Mouse (Mus musculus) embryonic facial prominence, embryonic 10.5 days (tissue): ENCODE data around the gene Cd300ld3. TPM values are rescaled to one million over a fixed set of nuclear protein-coding genes. Genes with fewer than 3 reads are reported as not detected.
"Not testable (repeated sequence)": the region's sequence is repeated elsewhere in the genome, so short reads cannot be mapped to it uniquely, and the experiment has no call there.

Experiments used
- DNase-seq: peaks from one replicate; pipeline ENCODE4 v3.0.0-alpha.2; 2017; ENCODE audit warnings: low spot score
- H3K27ac ChIP-seq: fragments of 300-500 bp; sonication (generic); replicated peaks from 2 replicates; pipeline ENCODE4 v1.5.1; 2016; ENCODE audit warnings: mild to moderate bottlenecking
- H3K27me3 ChIP-seq: fragments of 300-500 bp; sonication (generic); replicated peaks from 2 replicates; pipeline ENCODE4 v1.6.1; 2016; ENCODE audit warnings: low read depth, mild to moderate bottlenecking; ENCODE audit not compliant: poor library complexity, severe bottlenecking
- H3K36me3 ChIP-seq: fragments of 300-500 bp; sonication (generic); replicated peaks from 2 replicates; pipeline ENCODE4 v1.6.1; 2016; ENCODE audit warnings: mild to moderate bottlenecking, moderate library complexity
- H3K4me1 ChIP-seq: fragments of 300-500 bp; sonication (generic); 2 replicates; pipeline ENCODE4 v1.6.1; 2016
- H3K4me3 ChIP-seq: fragments of 300-500 bp; sonication (generic); 2 replicates; pipeline ENCODE4 v1.5.1; 2016; ENCODE audit warnings: mild to moderate bottlenecking, moderate library complexity
- H3K9me3 ChIP-seq: fragments of 300-500 bp; sonication (generic); 2 replicates; pipeline ENCODE4 v1.6.1; 2016; ENCODE audit warnings: mild to moderate bottlenecking
- WGBS: fragments of 180-500 bp; shearing (Covaris S2); methylation state at CpG from one replicate; pipeline ENCODE4 v1.1.7; 2016; 5-methylcytosine and 5-hydroxymethylcytosine counted together
- polyA plus RNA-seq: library from polyadenylated mRNA; unstranded; fragments of >200 nt; fragmentation: Nextera tagmentation; extraction: Ambion mirVana; gene quantifications from 2 replicates; pipeline ENCODE4 v1.2.1, GENCODE M21; 2016

Cd300ld3 gene
- polyA plus RNA-seq, 1 experiment from 2014 or later = not detected

DNA sequence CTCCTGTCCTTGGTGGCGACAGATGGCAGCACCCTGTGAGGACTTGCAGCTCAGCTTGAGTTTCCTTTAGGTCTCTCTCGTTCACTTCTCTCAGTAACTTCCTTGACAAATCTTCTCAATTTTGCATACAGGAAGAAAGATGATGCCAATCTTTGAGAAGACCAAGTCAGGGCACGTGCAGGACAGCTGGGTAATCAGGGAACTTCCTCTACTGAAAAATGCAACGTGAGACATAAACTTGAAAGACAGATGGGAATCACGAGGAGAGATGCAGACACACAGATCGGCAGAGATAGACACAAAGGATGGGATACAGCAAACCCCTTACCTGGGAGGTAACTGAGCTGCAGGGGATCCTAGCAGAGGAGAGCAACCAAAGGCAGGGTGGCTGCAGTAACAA is 10.5 kb downstream of the Cd300ld3 start, which contains the start of gene Cd300ld5:
Gene Cd300ld5, minus strand, starts transcription at position 101 of the 400 bp plus-strand sequence.
- WGBS = no CpG with 5 or more reads among the region's 6 CpGs
- H3K9me3 ChIP-seq, DNase-seq, H3K27me3 ChIP-seq, H3K27ac ChIP-seq, H3K4me1 ChIP-seq, H3K4me3 ChIP-seq, H3K36me3 ChIP-seq: not testable (repeated sequence)

DNA sequence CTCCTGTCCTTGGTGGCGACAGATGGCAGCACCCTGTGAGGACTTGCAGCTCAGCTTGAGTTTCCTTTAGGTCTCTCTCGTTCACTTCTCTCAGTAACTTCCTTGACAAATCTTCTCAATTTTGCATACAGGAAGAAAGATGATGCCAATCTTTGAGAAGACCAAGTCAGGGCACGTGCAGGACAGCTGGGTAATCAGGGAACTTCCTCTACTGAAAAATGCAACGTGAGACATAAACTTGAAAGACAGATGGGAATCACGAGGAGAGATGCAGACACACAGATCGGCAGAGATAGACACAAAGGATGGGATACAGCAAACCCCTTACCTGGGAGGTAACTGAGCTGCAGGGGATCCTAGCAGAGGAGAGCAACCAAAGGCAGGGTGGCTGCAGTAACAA is 21.3 kb downstream of the Cd300ld3 start, which contains the start of gene Cd300ld4:
Gene Cd300ld4, minus strand, starts transcription at position 101 of the 400 bp plus-strand sequence.
- not testable (repeated sequence) for DNase-seq, H3K4me1 ChIP-seq, H3K36me3 ChIP-seq, H3K4me3 ChIP-seq, H3K27ac ChIP-seq, H3K9me3 ChIP-seq, H3K27me3 ChIP-seq
- WGBS = no CpG with 5 or more reads among the region's 6 CpGs

DNA sequence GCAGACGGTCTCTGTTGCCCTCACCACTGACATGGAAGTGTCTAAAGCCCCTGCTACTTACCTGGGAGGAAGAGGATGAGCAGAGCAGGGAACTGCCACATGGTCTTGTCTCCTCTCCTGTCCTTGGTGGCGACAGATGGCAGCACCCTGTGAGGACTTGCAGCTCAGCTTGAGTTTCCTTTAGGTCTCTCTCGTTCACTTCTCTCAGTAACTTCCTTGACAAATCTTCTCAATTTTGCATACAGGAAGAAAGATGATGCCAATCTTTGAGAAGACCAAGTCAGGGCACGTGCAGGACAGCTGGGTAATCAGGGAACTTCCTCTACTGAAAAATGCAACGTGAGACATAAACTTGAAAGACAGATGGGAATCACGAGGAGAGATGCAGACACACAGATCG is 32.1 kb downstream of the Cd300ld3 start, which contains the start of gene Cd300ld2:
Gene Cd300ld2, minus strand, starts transcription at position 101 of the 400 bp plus-strand sequence.
- not testable (repeated sequence) for H3K27me3 ChIP-seq

DNA sequence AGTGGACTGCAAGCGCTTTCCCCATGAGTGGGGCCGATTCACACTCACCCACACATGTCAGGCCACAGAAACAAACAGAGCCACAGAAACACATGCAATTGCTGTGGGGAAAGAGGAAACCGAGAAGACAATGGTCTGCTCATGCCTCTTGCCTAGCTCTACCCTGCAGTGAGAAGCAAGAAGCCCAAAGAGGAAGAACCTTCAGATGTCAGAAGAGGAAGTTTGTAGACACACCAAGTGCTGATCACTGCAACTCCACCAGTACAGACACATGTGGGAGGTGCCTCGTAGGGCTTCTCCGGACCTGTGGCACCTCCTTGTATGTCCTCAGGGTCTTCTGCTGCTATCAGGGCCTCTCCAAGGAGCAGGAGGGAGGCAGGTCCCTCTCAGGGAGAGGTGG is 44.1 kb downstream of the Cd300ld3 start:
- no peak overlapping the region for H3K4me3 ChIP-seq
- no peaks in the 10 kb centered on the region for H3K27me3 ChIP-seq
- H3K36me3 ChIP-seq = no peaks in the 10 kb centered on the region
- H3K4me1 ChIP-seq = no peaks in the 10 kb centered on the region
- DNase-seq = no peak
- 87% methylated on average over 5 of the region's 5 CpGs for WGBS
- no peak overlapping the region for H3K27ac ChIP-seq
- no peaks in the 10 kb centered on the region for H3K9me3 ChIP-seq

More for the DNA sequence above, 32.1 kb downstream of the Cd300ld3 start, which contains the start of gene Cd300ld2:
- H3K4me1 ChIP-seq, DNase-seq, H3K9me3 ChIP-seq, H3K4me3 ChIP-seq, H3K36me3 ChIP-seq, H3K27ac ChIP-seq: not testable (repeated sequence)
- WGBS = no CpG with 5 or more reads among the region's 7 CpGs

DNA sequence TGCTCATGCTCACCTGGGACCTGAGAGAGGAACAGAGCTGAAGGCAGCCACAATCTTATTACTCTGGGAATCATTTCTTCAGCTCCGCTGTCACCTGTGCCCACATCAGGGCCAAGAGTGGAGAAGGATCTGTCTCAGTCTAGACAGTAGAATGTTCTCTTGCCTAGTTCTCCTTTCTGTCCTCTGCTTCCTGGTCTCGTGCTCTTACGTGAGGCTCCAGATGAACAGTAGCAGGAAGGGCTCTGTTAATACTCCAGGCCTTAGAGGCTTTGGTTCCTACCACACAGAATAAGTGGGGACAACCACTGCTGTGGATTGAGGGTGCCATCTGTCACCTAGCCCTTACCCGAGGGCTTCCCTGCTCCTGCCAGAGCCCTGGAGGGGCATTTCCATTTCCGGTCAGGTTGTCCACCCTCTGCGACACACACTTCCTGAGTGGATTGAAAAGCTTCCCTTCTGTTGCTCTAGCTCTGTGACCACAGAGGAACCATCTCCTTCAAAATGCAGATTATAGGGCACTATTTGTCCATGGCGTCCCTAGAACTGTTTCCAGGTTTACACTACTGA is 46.7 kb downstream of the Cd300ld3 start, which contains the start of gene Cd300c2:
Gene Cd300c2, minus strand, starts transcription at position 407 of the 567 bp plus-strand sequence.
- Histone ChIP-seq H3K36me3 (no peaks in the 10 kb centered on the region), H3K4me1 (no peaks in the 10 kb centered on the region), H3K4me3 (no peak within 1 kb of the TSS), H3K9me3 (no peaks in the 10 kb centered on the region), H3K27ac (no peak within 1 kb of the TSS), H3K27me3 (no peaks in the 10 kb centered on the region)
- DNase-seq = no peak
- 83% methylated on average over 7 of the region's 7 CpGs for WGBS

Other genes starting within 250 kb of the Cd300ld3 start
- gene Gpr142, start 249.5 kb downstream of the Cd300ld3 start, polyA plus RNA-seq = 0.18 TPM in 1 of 2 replicates, not detected in the other
- gene Gprc5c, start 197.3 kb downstream of the Cd300ld3 start, polyA plus RNA-seq = 62.2 and 62.5 TPM in 2 replicates
- 1.1 and 1.8 TPM in 2 replicates for gene Cd300a, start 158.4 kb downstream of the Cd300ld3 start, polyA plus RNA-seq
- gene Cd300lb, start 114.0 kb downstream of the Cd300ld3 start, polyA plus RNA-seq = 0.10 TPM in 1 of 2 replicates, not detected in the other
- gene Cd300c, start 79.3 kb downstream of the Cd300ld3 start, polyA plus RNA-seq = not detected in 2 replicates
- gene Cd300ld, start 58.5 kb downstream of the Cd300ld3 start, polyA plus RNA-seq = 0.05 and 0.13 TPM in 2 replicates
- gene Cd300c2, start 46.5 kb downstream of the Cd300ld3 start, polyA plus RNA-seq = 0.38 and 0.87 TPM in 2 replicates
- gene Cd300ld2, start 32.2 kb downstream of the Cd300ld3 start, polyA plus RNA-seq = not detected in 2 replicates
- not detected in 2 replicates for gene Cd300ld4, start 21.4 kb downstream of the Cd300ld3 start, polyA plus RNA-seq
- gene Cd300ld5, start 10.6 kb downstream of the Cd300ld3 start, polyA plus RNA-seq = not detected in 2 replicates
- gene Cd300e, start 13.8 kb upstream of the Cd300ld3 start, polyA plus RNA-seq = not detected in 2 replicates
- 1.2 and 2.2 TPM in 2 replicates for gene Rab37, start 43.0 kb upstream of the Cd300ld3 start, polyA plus RNA-seq
- gene Cd300lf, start 85.6 kb upstream of the Cd300ld3 start, polyA plus RNA-seq = 0.19 TPM in 1 of 2 replicates, not detected in the other
- 39.2 and 42.5 TPM in 2 replicates for gene Slc9a3r1, start 114.9 kb upstream of the Cd300ld3 start, polyA plus RNA-seq
- 10.1 and 10.3 TPM in 2 replicates for gene Tmem104, start 139.1 kb upstream of the Cd300ld3 start, polyA plus RNA-seq
- gene Nat9, start 139.4 kb upstream of the Cd300ld3 start, polyA plus RNA-seq = 18.2 and 18.4 TPM in 2 replicates
- gene Grin2c, start 218.8 kb upstream of the Cd300ld3 start, polyA plus RNA-seq = 0.06 and 0.07 TPM in 2 replicates
- gene Fdxr, start 228.6 kb upstream of the Cd300ld3 start, polyA plus RNA-seq = 17.6 and 18.1 TPM in 2 replicates
- gene Fads6, start 249.3 kb upstream of the Cd300ld3 start, polyA plus RNA-seq = 0.27 and 0.62 TPM in 2 replicates